8 mouse cellular contexts compared by ENCODE assay signal in genomic region chr4:116819968-116820901, GRCm38 (mm10). TPM values are rescaled to one million over a fixed set of nuclear protein-coding genes. Genes with fewer than 3 reads are reported as not detected.
A peak's percentile ranks its signal among the peaks of the same experiment; 100 is the strongest.
DNase-seq lines count a peak whose midpoint lies in the region; ATAC-seq and TF ChIP-seq lines count a peak whose summit lies in the region.

No protein-coding gene starts in this region.

- no peak for DNase-seq in layer of hippocampus, adult 2 months (ENCODE audit: low spot score in 2 of 2)
- no peak for DNase-seq in layer of hippocampus, adult 8-10 months (ENCODE audit: low spot score in 2 of 2)
- no peak for DNase-seq in right cerebral cortex, postnatal 4 days
- DNase-seq in adrenal gland, adult 18-20 months (ENCODE audit: low spot score in 2 of 2), result no peak
- DNase-seq in kidney, postnatal 10 days, result no peak

- TF ChIP-seq CTCF in layer of hippocampus, adult 2 months (conservative IDR thresholded peaks at IDR 0.05), result no peak

- peak overlapping the region; percentile 70 for H3K9ac ChIP-seq in embryonic facial prominence, embryonic 13.5 days
- peak overlapping the region; percentile 47 for H3K9ac ChIP-seq in intestine, embryonic 15.5 days
- peak overlapping the region; percentile 51 for H3K9ac ChIP-seq in neural tube, embryonic 14.5 days (replicated peaks; ENCODE audit: low read depth, low read length)

- H3K4me2 ChIP-seq in embryonic facial prominence, embryonic 13.5 days, result peak overlapping the region; percentile 95
- peak overlapping the region; percentile 97 for H3K4me2 ChIP-seq in intestine, embryonic 15.5 days (replicated peaks)
- H3K4me2 ChIP-seq in neural tube, embryonic 14.5 days (ENCODE audit: low read depth, low read length), result peak overlapping the region; percentile 88

- H3K4me1 ChIP-seq in embryonic facial prominence, embryonic 13.5 days, result peaks cover 25% of the 10 kb centered on the region
- H3K4me1 ChIP-seq in intestine, embryonic 15.5 days (replicated peaks), result peaks cover 10% of the 10 kb centered on the region
- peaks cover 14% of the 10 kb centered on the region; the same call in 1 of the 2 replicates for H3K4me1 ChIP-seq in neural tube, embryonic 14.5 days (ENCODE audit: control insufficient read depth, insufficient read depth, low read length)

- H3K9me3 ChIP-seq in embryonic facial prominence, embryonic 13.5 days, result no peaks in the 10 kb centered on the region
- H3K9me3 ChIP-seq in intestine, embryonic 15.5 days, result no peaks in the 10 kb centered on the region
- no peaks in the 10 kb centered on the region for H3K9me3 ChIP-seq in neural tube, embryonic 14.5 days (ENCODE audit: control insufficient read depth, low read length)

- peaks cover 18% of the 10 kb centered on the region for H3K36me3 ChIP-seq in embryonic facial prominence, embryonic 13.5 days
- no peaks in the 10 kb centered on the region for H3K36me3 ChIP-seq in intestine, embryonic 15.5 days
- no peaks in the 10 kb centered on the region for H3K36me3 ChIP-seq in neural tube, embryonic 14.5 days (ENCODE audit: control insufficient read depth, insufficient read depth, low read length)

- 18% methylated on average over 32 of the region's 32 CpGs for WGBS in embryonic facial prominence, embryonic 13.5 days
- 31% methylated on average over 32 of the region's 32 CpGs for WGBS in intestine, embryonic 15.5 days
- 22% methylated on average over 32 of the region's 32 CpGs for WGBS in neural tube, embryonic 14.5 days

- H3K4me3 ChIP-seq in layer of hippocampus, adult 2 months, result peak overlapping the region; percentile 63
- H3K4me3 ChIP-seq in embryonic facial prominence, embryonic 13.5 days, result peak overlapping the region; percentile 60
- H3K4me3 ChIP-seq in intestine, embryonic 15.5 days (replicated peaks), result peak overlapping the region; percentile 51
- H3K4me3 ChIP-seq in neural tube, embryonic 14.5 days (ENCODE audit: low read depth, low read length), result peak overlapping the region; percentile 37

- H3K27me3 ChIP-seq in embryonic facial prominence, embryonic 13.5 days, result peaks cover 19% of the 10 kb centered on the region
- H3K27me3 ChIP-seq in intestine, embryonic 15.5 days (replicated peaks), result 0 out of 2 replicates have a peak, but pooled peaks cover 7% of the 10 kb centered on the region
- H3K27me3 ChIP-seq in neural tube, embryonic 14.5 days (ENCODE audit: control insufficient read depth, insufficient read depth, low read length), result no peaks in the 10 kb centered on the region; the same call in 1 of the 2 replicates

- H3K27ac ChIP-seq in layer of hippocampus, adult 2 months, result peak overlapping the region; percentile 90
- H3K27ac ChIP-seq in embryonic facial prominence, embryonic 13.5 days, result no peak overlapping the region
- no peak overlapping the region for H3K27ac ChIP-seq in intestine, embryonic 15.5 days
- no peak overlapping the region for H3K27ac ChIP-seq in neural tube, embryonic 14.5 days (ENCODE audit: low read depth, low read length)

- no peak for ATAC-seq in embryonic facial prominence, embryonic 13.5 days (ENCODE audit: insufficient number of reproducible peaks, insufficient read depth, low FRiP score, low TSS enrichment, low read depth)
- ATAC-seq in intestine, embryonic 15.5 days, result no peak
- ATAC-seq in neural tube, embryonic 14.5 days (ENCODE audit: low read depth), result peak; percentile 6; the same call in 1 of the 2 replicates

RNA-seq across cellular contexts. Expression of gene Hpdl, which starts 1.3 kb away (rescaled TPM):
- total RNA-seq in layer of hippocampus, adult 2 months (2021), result 1 to 10 TPM; 6.4 to 6.9 TPM
- total RNA-seq in layer of hippocampus, adult 8-10 months (2022), result 1 to 10 TPM; 3.1 to 5.5 (median 5.2) TPM
- 0.70 and 1.0 TPM in 2 replicates for polyA plus RNA-seq in embryonic facial prominence, embryonic 13.5 days (2015; fragmentation: Nextera tagmentation; extraction: Ambion mirVana)
- 1.4 and 2.2 TPM in 2 replicates for polyA plus RNA-seq in intestine, embryonic 15.5 days (2015; fragmentation: Nextera tagmentation; extraction: Ambion mirVana)
- 1.5 and 2.7 TPM in 2 replicates for polyA plus RNA-seq in neural tube, embryonic 14.5 days (2014; fragmentation: Nextera tagmentation; extraction: Ambion mirVana)
- total RNA-seq in adrenal gland, adult 18-20 months (2021), result 1 to 10 TPM; 1.8 to 4.7 TPM

RNA-seq across cellular contexts. Expression of gene Mutyh, which starts 12.7 kb away (rescaled TPM):
- 1 to 10 TPM; 3.1 to 3.2 TPM for total RNA-seq in layer of hippocampus, adult 2 months (2021)
- 1 to 10 TPM; 2.0 to 4.9 (median 2.9) TPM for total RNA-seq in layer of hippocampus, adult 8-10 months (2022)
- 16.7 and 19.7 TPM in 2 replicates for polyA plus RNA-seq in embryonic facial prominence, embryonic 13.5 days (2015; fragmentation: Nextera tagmentation; extraction: Ambion mirVana)
- polyA plus RNA-seq in intestine, embryonic 15.5 days (2015; fragmentation: Nextera tagmentation; extraction: Ambion mirVana), result 10.3 and 10.9 TPM in 2 replicates
- 4.8 and 7.0 TPM in 2 replicates for polyA plus RNA-seq in neural tube, embryonic 14.5 days (2014; fragmentation: Nextera tagmentation; extraction: Ambion mirVana)
- 1 to 10 TPM; 2.0 to 2.9 TPM for total RNA-seq in adrenal gland, adult 18-20 months (2021)

RNA-seq across cellular contexts. Expression of gene Toe1, which starts 12.8 kb away (rescaled TPM):
- 10 to 100 TPM; 14.0 to 16.2 TPM for total RNA-seq in layer of hippocampus, adult 2 months (2021)
- 10 to 100 TPM; 11.3 to 16.1 (median 14.0) TPM for total RNA-seq in layer of hippocampus, adult 8-10 months (2022)
- polyA plus RNA-seq in embryonic facial prominence, embryonic 13.5 days (2015; fragmentation: Nextera tagmentation; extraction: Ambion mirVana), result 35.5 and 39.1 TPM in 2 replicates
- polyA plus RNA-seq in intestine, embryonic 15.5 days (2015; fragmentation: Nextera tagmentation; extraction: Ambion mirVana), result 28.8 and 31.1 TPM in 2 replicates
- 28.8 and 29.5 TPM in 2 replicates for polyA plus RNA-seq in neural tube, embryonic 14.5 days (2014; fragmentation: Nextera tagmentation; extraction: Ambion mirVana)
- total RNA-seq in adrenal gland, adult 18-20 months (2021), result 10 to 100 TPM; 13.5 to 14.9 TPM

RNA-seq across cellular contexts. Expression of gene Zswim5, which starts 56.9 kb away (rescaled TPM):
- total RNA-seq in layer of hippocampus, adult 2 months (2021), result 10 to 100 TPM; 15.6 to 17.1 TPM
- 10 to 100 TPM; 14.5 to 17.4 (median 16.1) TPM for total RNA-seq in layer of hippocampus, adult 8-10 months (2022)
- 0.66 and 0.85 TPM in 2 replicates for polyA plus RNA-seq in embryonic facial prominence, embryonic 13.5 days (2015; fragmentation: Nextera tagmentation; extraction: Ambion mirVana)
- polyA plus RNA-seq in intestine, embryonic 15.5 days (2015; fragmentation: Nextera tagmentation; extraction: Ambion mirVana), result 1.1 and 1.2 TPM in 2 replicates
- 6.4 and 8.1 TPM in 2 replicates for polyA plus RNA-seq in neural tube, embryonic 14.5 days (2014; fragmentation: Nextera tagmentation; extraction: Ambion mirVana)
- total RNA-seq in adrenal gland, adult 18-20 months (2021), result 1 to 10 TPM; 3.8 to 5.2 TPM
